Mouse (Mus musculus): Measurements from ENCODE around the gene Itpr1.

Itpr1 gene

DNA sequence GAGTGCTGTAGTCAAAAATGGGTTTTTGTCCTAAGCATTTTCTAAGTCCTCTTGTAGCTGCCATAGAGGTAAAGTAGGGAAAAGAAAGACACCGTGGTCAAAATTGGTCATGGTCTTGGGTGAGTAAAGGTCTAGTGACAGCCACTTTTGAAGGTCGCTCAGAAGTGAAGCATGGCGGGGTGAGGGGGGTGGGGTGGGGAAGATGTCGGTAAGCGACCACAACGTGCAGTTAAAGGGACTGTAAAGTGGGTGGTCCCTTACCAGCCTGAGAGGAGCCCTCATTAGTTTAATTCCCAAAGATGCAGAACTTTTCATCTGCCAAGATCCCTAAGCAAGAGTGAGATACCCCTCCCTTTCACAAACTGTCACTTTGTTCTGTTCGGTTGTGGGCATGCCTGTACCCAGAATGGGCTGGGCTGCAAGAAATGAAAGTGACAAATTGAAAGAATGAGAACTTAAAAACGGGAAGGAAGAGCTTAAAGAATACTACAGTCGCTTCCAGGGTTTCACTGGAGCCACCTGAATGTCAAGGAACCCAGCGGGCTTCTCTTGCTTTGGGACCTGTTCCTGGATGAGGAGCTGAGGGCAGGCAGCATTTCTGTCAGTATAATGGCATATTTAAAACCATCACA lies 1.5 kb downstream of the Itpr1 start:
- no peak for DNase-seq

- DNase-seq: peak; percentile 31
These were observed 3.2 kb downstream of the Itpr1 start for GRCm38 (mm10) chr6:108216091-108216490.

- no peak for DNase-seq
These were observed 3.9 kb downstream of the Itpr1 start for GRCm38 (mm10) chr6:108216832-108217231.

DNA sequence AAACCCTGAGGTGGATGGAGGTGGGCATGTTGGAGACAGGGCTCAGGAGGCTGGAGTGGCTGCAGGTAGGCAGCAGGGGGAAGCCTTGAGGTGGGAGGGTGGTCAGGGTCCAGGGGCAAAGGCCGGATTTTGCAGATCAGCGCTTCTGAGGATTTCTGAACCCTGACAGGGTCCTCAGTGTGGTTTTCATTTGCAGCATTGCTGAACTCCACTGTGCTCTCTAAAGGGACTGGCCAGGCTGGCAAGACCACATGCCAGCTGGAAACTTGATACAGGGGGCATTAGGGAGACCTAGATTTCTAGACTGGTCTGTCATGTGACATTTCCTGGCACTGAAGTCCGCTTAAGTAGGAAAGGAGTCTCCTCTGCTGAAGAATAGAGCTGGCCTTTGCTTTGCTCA lies 5.1 kb downstream of the Itpr1 start:
- no peak for DNase-seq

DNA sequence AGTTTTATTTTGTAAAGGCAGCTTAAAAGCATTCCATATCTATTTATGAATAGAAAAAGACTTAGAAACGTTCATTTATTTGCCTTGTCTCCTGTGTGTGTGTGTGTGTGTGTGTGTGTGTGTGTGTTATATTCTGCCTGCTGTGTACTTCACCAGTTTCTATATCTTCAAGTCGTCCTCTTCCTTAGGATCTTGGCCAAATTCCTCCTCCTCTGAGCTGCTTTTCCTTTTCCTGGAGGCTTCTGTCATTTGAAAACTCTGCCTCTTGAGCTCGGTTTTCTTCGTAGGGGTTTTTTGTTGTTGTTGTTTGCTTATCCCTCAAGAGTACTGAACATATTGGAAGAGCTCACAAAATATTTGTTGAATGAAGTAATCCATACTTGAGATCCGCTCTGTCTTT lies 9.5 kb downstream of the Itpr1 start:
- no peak for DNase-seq

DNA sequence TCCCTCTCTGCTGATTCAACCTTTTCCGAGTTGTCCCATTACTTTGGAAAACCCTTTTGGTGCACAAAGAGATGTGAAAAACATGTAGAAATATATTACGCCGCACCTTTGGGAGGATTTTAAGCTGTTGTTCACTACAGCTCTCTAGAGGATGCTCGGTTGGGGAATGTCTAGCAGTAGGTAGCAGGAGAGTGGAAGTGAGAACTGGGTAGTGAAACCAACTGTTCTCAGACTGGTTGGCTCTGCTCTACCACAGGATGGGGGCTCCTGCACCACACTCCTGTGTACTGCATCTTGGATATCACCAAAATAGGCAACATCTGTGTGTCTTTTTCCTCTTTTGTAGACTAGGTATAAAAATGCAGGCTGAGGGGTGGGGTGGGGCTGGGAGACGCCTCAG lies 10.0 kb downstream of the Itpr1 start:
- no peak for DNase-seq

GRCm38 (mm10) chr6:108224361-108224760 lies 11.5 kb downstream of the Itpr1 start:
- no peak for DNase-seq

- no peak for DNase-seq
These were observed 12.1 kb downstream of the Itpr1 start for GRCm38 (mm10) chr6:108225027-108225426.

DNA sequence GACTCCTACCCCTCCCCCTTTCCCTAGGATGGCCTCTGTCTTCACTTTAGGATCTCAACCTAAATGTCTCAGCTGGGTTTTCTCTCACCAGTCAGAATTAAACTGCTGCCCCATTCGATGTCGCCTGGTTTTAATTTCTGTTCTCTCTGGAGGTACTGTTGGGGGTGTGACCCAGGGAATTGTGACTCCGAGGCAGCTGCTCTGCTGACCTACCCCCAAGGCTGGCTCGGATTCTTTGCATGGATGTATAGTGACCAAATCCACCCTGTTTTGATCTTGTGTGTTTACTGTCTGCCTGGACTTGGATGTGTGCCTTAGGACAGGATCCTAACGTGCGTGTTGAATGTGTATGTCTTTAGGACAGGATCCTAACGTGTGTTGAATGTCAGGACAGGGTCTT lies 13.3 kb downstream of the Itpr1 start:
- no peak for DNase-seq

GRCm38 (mm10) chr6:108227461-108227860 lies 14.6 kb downstream of the Itpr1 start:
- DNase-seq: no peak

DNA sequence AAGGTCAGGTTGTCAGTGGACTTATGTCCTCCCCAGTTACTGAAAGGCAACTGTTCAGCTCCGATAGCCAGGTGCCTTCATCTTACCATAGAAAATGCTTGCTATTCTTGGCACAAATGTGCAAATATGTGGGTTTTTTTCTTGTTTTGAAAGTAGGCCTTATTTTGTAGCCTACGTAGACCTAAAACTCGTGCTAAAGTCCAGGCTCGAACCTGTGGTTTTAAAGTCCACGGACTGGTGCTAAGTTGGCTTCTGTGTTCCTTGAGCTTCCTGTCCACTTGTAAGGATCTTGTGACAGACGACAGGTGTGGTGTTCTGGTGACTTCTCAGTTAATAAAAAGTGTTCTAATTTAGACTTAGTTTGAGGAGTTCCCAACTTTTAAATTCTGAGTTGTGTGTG lies 15.2 kb downstream of the Itpr1 start:
- DNase-seq: no peak

GRCm38 (mm10) chr6:108228601-108229000 lies 15.7 kb downstream of the Itpr1 start:
- DNase-seq: no peak

DNA sequence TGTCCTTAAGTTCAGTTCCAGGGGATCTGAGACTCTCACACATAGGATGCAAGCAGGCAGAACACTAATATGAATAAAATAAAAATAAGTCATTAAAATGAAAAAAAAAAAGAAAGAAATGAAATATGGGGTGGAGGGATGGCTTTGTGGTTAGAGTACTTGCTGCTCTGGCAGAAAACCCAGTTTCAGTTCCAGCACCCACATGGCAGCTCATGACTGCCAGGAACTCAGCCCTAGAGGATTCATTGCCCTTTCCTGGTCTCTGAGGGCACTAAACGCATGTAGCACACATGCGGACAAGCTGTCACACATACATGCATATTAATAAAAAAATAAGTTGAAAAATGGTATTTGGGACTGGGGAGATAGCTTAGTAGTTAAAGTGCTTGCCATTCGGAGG lies 17.7 kb downstream of the Itpr1 start:
- DNase-seq: no peak

GRCm38 (mm10) chr6:108231892-108232710 lies 19.2 kb downstream of the Itpr1 start:
- DNase-seq: no peak

DNA sequence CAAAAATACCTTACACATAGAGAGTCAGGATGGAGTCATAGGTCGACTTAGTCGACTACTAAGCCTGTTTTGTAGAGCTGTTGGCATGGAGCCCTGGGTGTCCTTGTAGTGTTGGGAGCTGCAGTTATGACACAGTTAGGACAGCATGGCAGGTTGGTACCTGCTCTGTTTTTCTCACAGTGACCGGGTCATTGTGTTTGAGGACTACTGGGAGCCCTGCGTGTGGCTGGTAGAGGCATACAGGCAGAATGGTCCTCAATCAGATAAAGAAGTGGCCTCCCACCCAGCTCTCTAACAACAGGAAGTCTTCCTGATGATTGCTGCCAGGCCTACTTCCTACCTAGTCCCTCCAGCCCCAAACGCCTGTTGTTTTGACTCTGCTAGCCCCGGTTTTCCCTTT lies 20.2 kb downstream of the Itpr1 start:
- no peak for DNase-seq

- no peak for DNase-seq
These were observed 21.6 kb downstream of the Itpr1 start for GRCm38 (mm10) chr6:108234536-108234935.

GRCm38 (mm10) chr6:108235680-108236123 lies 22.8 kb downstream of the Itpr1 start:
- peak; percentile 66 for DNase-seq

DNA sequence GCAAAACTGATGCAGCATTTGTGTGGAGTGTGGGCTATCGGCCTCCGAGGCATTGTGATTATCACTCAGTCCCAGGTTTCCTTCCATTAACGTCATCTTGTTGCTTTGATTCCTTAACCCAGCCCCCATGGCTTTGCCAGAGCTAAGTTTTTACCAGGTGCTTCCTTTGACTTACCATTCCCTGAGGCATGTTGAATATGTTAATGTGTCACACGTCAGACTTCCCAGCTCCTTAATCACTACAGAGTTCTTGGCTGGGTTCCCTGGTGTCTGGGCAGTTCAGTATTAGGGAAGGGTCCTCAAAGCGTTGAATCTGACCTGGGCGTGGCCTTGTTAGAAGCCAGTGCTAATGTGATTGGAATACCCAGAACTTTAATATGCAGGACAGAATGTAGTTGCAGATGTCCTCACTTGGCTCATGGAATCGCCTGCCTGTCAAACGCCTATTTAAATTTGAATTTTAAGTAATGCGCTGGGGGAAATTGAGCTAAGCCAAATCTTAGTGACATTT lies 23.6 kb downstream of the Itpr1 start:
- DNase-seq: no peak

GRCm38 (mm10) chr6:108236996-108237395 lies 24.1 kb downstream of the Itpr1 start:
- DNase-seq: no peak

DNA sequence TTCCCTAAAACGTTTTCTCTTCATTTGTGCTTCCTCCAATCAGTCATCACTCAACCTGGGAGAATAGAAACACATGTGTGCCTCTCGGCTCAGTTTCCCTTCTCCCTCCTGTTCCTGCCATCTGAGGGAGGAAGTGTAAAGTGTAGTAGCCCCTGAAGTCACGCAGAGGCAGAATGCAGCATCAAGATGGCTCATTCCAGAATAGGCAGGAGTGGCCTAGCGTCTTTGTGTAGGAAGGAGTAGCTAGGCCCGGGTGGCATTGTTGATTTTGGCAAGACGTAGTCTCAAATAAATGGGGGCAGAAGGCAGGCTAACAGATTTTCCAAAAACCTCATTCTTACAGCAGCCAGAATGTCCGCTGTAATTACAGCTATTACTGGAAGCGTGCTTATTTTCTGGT lies 24.7 kb downstream of the Itpr1 start:
- DNase-seq: no peak

- DNase-seq: no peak
These were observed 25.1 kb downstream of the Itpr1 start for GRCm38 (mm10) chr6:108238011-108238410.

- DNase-seq: no peak
These were observed 26.2 kb downstream of the Itpr1 start for GRCm38 (mm10) chr6:108239056-108239455.

DNA sequence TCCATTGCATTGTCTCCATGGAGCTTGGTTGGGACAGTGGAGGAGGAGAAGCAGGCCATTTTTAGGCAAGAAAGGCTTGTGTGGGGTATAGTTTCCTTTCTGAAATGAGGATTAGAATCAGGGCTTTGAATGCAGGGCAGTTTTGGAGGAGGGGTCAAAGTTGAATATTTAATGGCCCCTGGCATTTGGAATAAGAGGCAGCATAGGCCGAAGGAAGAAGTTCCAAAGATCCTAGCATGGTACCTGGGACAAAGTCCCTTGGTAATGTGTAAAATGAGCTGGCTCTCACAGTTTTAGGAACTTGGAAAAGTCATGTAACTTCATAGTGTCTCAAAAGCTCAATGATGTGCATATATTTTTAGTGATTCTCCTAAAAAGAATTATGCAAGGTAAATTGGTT lies 27.1 kb downstream of the Itpr1 start:
- no peak for DNase-seq

DNA sequence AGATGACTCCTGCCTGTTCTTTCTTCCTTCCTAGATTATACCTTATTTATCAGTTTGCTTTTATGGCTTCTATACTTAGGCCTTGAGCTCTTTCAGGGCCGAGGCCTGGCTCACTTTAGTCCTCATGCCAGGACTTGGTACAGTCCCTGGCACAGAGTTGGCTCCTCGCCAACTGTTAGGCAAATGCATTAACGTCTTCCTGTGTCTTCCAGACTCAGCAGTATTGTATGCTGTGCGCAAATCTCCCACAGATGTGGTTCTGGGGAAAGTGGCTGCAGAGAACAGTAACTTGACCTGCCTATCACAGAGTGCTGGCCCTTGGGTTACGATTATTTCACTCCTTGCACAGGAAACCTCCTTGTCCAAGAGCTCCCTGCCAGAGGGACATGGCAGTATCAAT lies 27.9 kb downstream of the Itpr1 start:
- DNase-seq: no peak
